Mouse (Mus musculus): Measurements from ENCODE around the gene Arhgef15.
"Not testable (repeated sequence)": the region's sequence is repeated elsewhere in the genome, so short reads cannot be mapped to it uniquely, and the experiment has no call there.

Arhgef15 gene

GRCm38 (mm10) chr11:68965050-68965449, 7.8 kb upstream of the Arhgef15 start:
- DNase-seq (ENCODE audit: low spot score in 2 of 2): no peak

GRCm38 (mm10) chr11:68963405-68963804, 6.1 kb upstream of the Arhgef15 start:
- no peak for DNase-seq (ENCODE audit: low spot score in 2 of 2)

DNA sequence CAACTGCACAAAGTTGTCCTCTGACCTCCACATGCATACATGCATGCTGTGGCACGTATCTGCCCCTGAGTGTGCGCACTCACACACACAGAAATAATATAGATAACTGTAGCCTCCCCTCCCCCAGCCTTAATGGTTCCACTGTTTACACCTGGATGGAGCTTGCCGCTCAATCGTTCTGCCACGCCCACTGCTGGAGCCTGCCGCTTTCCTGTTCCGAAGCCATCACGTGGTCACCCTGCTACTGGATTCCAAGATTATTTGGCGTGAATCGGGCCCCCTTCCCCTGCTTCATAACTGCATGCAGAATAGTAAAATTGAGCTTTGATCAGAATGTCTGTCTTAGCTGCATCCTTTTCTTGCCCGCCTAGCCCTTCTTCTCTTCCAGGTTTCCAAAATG, 4.9 kb upstream of the Arhgef15 start:
- not testable (repeated sequence) for DNase-seq (ENCODE audit: low spot score in 2 of 2)

- DNase-seq (ENCODE audit: low spot score in 2 of 2): no peak
Measured at GRCm38 (mm10) chr11:68961596-68961995, 4.3 kb upstream of the Arhgef15 start.

- DNase-seq (ENCODE audit: low spot score in 2 of 2): no peak
Measured at GRCm38 (mm10) chr11:68957971-68958370, 691 bp upstream of the Arhgef15 start.

DNA sequence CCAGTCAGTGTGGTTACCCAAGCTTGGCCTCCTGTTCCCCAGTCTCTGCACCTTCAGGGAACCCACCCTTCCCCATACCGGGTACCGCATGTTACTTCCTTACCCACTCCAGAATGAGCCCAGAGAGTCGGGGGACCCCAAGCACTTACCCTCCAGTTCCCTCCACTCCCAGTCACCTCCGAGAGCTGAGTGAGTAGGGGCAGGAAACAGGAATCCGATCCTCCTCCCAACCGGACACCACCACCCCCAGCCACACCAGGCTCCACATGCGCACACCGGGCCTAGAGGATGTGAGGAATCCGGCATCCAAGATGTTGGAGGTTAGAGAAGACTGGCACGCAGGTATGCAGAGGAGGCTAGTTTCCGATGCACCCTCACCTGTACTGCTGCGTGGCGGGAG, 583 bp downstream of the Arhgef15 start:
- no peak for DNase-seq (ENCODE audit: low spot score in 2 of 2)

DNA sequence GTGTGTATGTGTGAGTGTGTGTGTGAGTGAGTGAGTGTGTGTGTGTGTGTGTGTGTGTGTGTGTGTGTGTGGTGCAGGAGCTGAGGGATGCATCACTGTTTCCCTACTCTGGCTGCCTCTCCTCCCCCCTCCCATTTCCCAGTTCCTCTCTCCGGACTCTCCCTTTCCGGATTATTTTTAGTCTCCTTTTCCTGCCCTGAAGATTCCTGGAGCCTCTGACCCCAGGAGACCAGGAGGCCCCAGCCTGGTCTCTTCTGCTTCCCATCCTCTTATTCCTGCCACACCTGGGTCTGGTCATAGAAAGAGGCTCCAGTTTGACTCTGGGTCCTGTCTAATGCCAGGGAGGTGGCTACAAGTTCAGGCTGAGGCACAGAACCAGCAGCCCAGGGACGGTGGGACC, 1.2 kb downstream of the Arhgef15 start:
- DNase-seq (ENCODE audit: low spot score in 2 of 2): no peak

GRCm38 (mm10) chr11:68955473-68955872, 1.8 kb downstream of the Arhgef15 start:
- DNase-seq (ENCODE audit: low spot score in 2 of 2): no peak

DNA sequence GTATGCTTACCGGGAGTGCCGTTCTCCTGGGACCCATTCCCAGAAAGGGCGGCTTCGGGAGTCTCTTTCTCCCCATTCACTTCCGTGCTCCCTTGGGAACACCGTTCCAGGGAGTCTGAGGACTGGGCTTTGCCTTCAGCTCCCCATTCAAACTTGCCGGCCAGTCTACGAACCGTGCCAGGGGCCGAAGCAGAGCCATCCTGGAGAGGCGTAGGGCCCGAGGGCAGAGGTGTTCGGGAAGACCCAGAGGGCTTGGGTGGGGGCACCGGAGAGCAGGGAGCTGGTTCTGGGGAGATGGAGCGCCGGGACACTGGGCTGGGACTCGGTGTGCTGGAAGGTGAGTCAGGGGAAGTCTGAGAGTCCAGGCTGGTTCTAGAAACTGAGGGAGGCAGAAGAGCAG, 2.9 kb downstream of the Arhgef15 start:
- no peak for DNase-seq (ENCODE audit: low spot score in 2 of 2)

DNA sequence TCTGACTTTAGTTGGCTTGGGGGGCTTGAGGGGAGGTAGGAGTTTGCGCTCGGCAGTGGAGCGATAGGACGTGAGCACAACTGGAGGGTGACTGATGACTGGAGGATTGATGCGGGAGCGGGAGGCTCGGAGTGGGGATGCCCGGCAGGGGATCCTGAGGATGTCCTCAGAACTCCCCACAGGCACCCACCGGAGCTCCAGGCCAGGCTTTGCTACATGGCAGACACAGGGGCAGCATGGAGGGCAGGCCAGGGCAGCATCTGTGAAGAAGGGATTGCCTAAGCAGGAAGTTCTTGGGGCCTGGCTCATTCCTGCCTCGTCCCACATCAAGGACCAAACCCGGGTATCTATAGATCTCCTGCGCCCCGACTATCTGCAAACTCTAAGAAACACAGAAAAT, 3.4 kb downstream of the Arhgef15 start:
- DNase-seq (ENCODE audit: low spot score in 2 of 2): no peak

- DNase-seq (ENCODE audit: low spot score in 2 of 2): no peak
Measured at GRCm38 (mm10) chr11:68947542-68947993, 9.7 kb downstream of the Arhgef15 start.

DNA sequence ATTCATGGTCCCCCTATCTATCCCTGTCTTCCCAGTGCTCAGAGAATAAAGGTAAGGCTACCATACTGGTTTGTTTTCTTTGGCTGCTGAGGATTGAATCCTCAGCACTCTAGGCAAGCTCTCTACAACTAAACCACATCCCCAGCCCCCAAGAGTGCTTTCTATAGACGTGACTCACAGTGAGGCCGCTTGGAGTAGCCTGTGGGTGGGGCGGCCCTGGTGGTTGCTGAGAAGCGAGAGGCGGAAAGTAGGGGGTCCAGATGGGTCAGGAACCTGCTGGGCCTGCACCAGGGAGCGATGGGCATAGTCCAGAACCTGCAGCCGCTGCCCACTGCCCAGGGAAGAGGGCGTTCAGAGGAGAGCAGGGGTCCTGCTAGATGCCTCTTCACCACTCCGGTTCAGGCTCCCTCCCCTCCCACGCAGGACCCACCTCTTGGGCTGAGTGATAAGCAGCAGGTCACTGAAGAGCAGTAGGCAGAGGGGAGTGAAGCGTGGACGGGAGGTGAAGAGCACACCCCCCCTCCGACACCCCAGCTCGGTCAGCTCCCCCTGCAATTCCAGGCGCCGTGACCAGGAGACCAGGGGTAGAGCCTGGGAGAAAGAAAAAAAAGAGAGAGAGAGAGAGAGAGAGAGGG, 10.4 kb downstream of the Arhgef15 start:
- no peak for DNase-seq (ENCODE audit: low spot score in 2 of 2)

- DNase-seq (ENCODE audit: low spot score in 2 of 2): no peak
Measured at GRCm38 (mm10) chr11:68946001-68946400, 11.3 kb downstream of the Arhgef15 start.

- no peak for DNase-seq (ENCODE audit: low spot score in 2 of 2)
Measured at GRCm38 (mm10) chr11:68945245-68945644, 12.0 kb downstream of the Arhgef15 start.

DNA sequence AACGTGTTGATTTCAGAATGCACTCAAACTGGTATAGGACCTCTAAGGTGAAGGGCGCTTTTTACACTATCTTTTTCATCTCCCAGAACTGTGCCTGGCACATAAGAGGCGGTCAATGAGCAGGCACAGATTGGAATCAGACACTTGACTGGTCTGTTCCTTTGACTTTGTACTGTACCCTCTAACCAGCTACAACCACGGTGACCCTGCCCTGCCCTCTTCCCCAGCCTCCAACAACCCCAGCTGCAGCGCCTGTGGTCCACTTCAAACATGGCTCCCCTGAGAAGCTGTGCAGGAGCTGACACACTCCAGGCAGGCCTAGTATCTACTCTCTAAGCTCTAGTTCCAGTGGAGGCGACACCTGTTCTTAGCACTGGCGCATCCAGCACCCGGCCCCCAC, 14.5 kb downstream of the Arhgef15 start:
- DNase-seq (ENCODE audit: low spot score in 2 of 2): no peak

GRCm38 (mm10) chr11:68940516-68940915, 16.8 kb downstream of the Arhgef15 start:
- DNase-seq (ENCODE audit: low spot score in 2 of 2): no peak

GRCm38 (mm10) chr11:68939451-68940304, 17.6 kb downstream of the Arhgef15 start:
- peak; percentile 36 to 77 for DNase-seq (ENCODE audit: low spot score in 2 of 2)

DNA sequence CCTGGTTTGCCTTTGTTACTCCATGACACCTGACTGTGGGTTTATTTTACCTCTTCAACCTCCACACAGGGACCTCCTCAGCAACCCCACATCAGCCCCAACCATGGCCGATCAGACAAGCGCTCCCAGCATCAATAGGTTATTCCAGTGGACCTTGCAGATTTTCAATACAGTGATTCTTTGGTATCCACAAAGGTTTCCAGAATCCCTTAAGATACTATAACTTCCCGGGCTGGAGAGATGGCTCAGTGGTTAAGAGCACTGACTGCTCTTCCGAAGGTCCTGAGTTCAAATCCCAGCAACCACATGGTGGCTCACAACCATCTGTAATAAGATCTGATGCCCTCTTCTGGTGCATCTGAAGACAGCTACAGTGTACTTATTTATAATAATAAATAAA, 20.3 kb downstream of the Arhgef15 start:
- DNase-seq (ENCODE audit: low spot score in 2 of 2): not testable (repeated sequence)

DNA sequence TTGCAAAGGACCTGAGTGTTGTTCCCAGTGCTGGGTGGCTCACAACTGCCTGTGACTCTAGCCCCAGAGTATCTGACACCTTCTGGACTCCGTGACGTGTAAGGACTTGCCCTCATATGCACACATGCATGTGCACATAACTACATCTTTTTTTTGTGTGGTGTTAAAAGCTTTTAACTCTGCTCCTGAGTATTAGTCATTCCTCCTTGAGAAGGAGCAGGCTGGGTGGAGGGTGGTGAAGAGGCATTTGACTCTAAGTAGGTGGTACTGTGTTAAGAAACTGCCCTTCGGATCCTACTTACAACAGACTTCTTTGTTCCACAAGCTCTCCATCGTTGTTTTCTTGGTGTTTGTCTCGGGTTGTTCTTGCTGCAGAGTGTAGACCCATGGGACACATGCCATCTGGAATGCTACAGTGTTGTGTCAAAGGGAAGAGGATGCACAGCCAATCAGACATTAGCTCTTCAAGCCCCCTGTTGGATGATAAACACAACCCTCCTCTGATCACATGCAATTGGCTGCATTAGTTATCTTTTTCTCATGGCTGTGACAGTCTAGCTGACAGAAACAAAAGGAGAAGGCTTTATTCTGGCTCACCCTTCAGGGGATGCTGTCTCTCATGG, 23.3 kb downstream of the Arhgef15 start:
- no peak for DNase-seq (ENCODE audit: low spot score in 2 of 2)

DNA sequence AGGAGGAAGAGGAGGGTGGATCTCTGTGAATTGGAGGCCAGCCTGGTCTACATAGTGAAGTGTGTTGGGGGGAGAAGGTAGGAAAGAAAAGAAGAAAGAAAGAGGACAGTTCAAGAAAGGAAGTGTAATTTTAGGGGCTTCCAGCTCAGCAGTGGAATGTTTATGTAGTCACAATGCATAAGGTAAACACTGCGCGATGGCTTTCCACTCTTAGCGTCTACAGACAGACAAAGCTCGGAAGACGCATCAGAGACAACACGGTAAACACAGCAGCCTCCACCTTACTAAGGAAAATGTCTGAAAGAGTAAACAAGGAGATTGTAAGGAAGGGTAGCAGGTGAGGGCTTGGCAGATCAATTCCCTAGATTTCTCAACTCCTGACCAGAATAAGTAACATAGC, 27.3 kb downstream of the Arhgef15 start:
- DNase-seq (ENCODE audit: low spot score in 2 of 2): no peak

- DNase-seq (ENCODE audit: low spot score in 2 of 2): no peak
Measured at GRCm38 (mm10) chr11:68926981-68927380, 30.3 kb downstream of the Arhgef15 start, which contains the start of gene Odf4. Odf4 (minus strand) TSS chr11:68927081.

DNA sequence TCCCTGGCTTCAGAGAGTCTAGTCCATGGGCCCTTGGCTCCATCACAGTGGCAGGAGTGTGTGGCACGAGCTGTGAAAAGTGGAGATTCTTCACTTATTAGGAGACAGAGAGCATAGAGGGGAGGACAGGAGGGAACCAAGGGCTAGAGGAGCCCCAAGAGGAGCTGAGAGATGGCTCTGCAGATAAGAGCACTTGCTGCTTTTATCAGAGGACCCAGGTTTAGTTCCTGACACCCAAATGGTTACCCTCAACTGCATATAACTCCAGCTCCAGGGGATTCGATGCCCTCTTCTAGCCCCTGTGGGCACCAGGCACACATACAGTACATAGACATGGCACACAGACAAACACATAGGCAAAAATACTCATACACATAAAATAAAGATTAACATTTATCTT, 32.5 kb downstream of the Arhgef15 start:
- no peak for DNase-seq (ENCODE audit: low spot score in 2 of 2)

DNA sequence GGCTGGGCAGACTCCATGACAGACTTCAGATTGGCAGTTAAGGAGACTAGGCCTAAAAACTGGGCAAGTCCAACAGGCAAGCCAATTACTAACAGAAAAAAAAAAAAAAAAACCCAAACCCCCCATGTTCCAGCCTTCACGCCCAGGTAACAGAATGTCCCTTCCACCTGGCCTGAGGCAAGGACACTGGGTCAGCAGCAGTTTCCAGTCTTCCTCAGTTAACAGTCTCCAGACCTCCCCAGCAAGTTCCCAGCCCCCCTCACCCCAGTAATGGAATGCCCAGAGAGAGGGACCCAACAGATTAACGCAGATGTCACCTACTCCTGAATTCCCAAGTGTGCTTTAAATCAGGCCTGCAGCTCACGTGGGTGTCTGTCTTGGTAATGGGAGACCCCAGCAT, 34.1 kb downstream of the Arhgef15 start:
- no peak for DNase-seq (ENCODE audit: low spot score in 2 of 2)

Measured in spleen, postnatal 10 days (tissue).